Mouse (Mus musculus) frontal cortex, adult 2 months (tissue): Measurements from ENCODE around the gene Gps1. TPM values are rescaled to one million over a fixed set of nuclear protein-coding genes. Genes with fewer than 3 reads are reported as not detected.
"Not testable (repeated sequence)": the region's sequence is repeated elsewhere in the genome, so short reads cannot be mapped to it uniquely, and the experiment has no call there.

Experiments used
- DNase-seq, 2 experiments: peaks; one replicate each; pipeline ENCODE4 v3.0.0; 2022; ENCODE audit warnings: low spot score in 1 of 2; ENCODE audit errors: extremely low spot score in 1 of 2
- polyA plus RNA-seq: library from polyadenylated mRNA; depleted of rRNA; stranded (reverse); fragments of >200 nt; gene quantifications from 2 replicates; pipeline ENCODE4 v1.2.3, GENCODE M21; 2012

Gps1 gene
- polyA plus RNA-seq, 1 experiment: 229 TPM

- DNase-seq: no peak
These were observed 37.2 kb downstream of the Gps1 start for GRCm38 (mm10) chr11:120821076-120821922.

- no peak for DNase-seq
These were observed 38.2 kb downstream of the Gps1 start for GRCm38 (mm10) chr11:120822321-120822720.

GRCm38 (mm10) chr11:120822831-120823550 lies 38.9 kb downstream of the Gps1 start:
- DNase-seq: peak in 1 of 2 experiments; percentile 19

- no peak for DNase-seq
These were observed 39.5 kb downstream of the Gps1 start for GRCm38 (mm10) chr11:120823551-120823947.

- peak; percentile 95 to 98 for DNase-seq
These were observed 40.1 kb downstream of the Gps1 start, which contains the start of gene Fasn for GRCm38 (mm10) chr11:120823956-120824786. Gene Fasn, minus strand, starts transcription at chr11:120824547.

GRCm38 (mm10) chr11:120824787-120825288 lies 40.8 kb downstream of the Gps1 start:
- no peak for DNase-seq

GRCm38 (mm10) chr11:120825289-120825863 lies 41.3 kb downstream of the Gps1 start:
- no peak for DNase-seq

- DNase-seq: no peak
These were observed 42.2 kb downstream of the Gps1 start for GRCm38 (mm10) chr11:120826016-120826953.

- no peak for DNase-seq
These were observed 44.3 kb downstream of the Gps1 start for GRCm38 (mm10) chr11:120828416-120828815.

GRCm38 (mm10) chr11:120829757-120830532 lies 45.9 kb downstream of the Gps1 start:
- no peak for DNase-seq

GRCm38 (mm10) chr11:120830686-120831085 lies 46.6 kb downstream of the Gps1 start:
- no peak for DNase-seq

- DNase-seq: no peak
These were observed 47.8 kb downstream of the Gps1 start for GRCm38 (mm10) chr11:120831659-120832440.

- DNase-seq: not testable (repeated sequence)
These were observed 48.9 kb downstream of the Gps1 start for GRCm38 (mm10) chr11:120832962-120833361.

GRCm38 (mm10) chr11:120833555-120834280 lies 49.6 kb downstream of the Gps1 start:
- no peak for DNase-seq
